12 mouse cellular contexts compared by ENCODE assay signal in genomic region chr2:168166750-168167460, GRCm38 (mm10). TPM values are rescaled to one million over a fixed set of nuclear protein-coding genes. Genes with fewer than 3 reads are reported as not detected.
DNase-seq lines count a peak whose midpoint lies in the region; ATAC-seq lines count a peak whose summit lies in the region.
"Had no signal": no experiment of that assay in that cellular context is flagged by ENCODE, and none has a peak within 500 bp of the region (broad histone marks: within the 10 kb centered on the region; RNA-seq: fewer than 3 reads in every experiment).

No protein-coding gene starts in this region.

- no peaks in the 10 kb centered on the region for H3K9me3 ChIP-seq in lung, embryonic 15.5 days
- no peaks in the 10 kb centered on the region for H3K9me3 ChIP-seq in forebrain, embryonic 11.5 days (ENCODE audit: control insufficient read depth, low read length)
- H3K9me3 ChIP-seq: limb, embryonic 15.5 days had no signal

- no peaks in the 10 kb centered on the region for H3K36me3 ChIP-seq in lung, embryonic 15.5 days
- H3K36me3 ChIP-seq in forebrain, embryonic 11.5 days (ENCODE audit: control insufficient read depth, insufficient read depth, low read length): no peaks in the 10 kb centered on the region
- H3K36me3 ChIP-seq: limb, embryonic 15.5 days had no signal

- no peak for ATAC-seq in lung, embryonic 15.5 days (ENCODE audit: borderline replicate concordance, extremely low read depth, low FRiP score, low TSS enrichment)
- no peak for ATAC-seq in forebrain, embryonic 11.5 days (replicated peaks; ENCODE audit: low FRiP score)
- ATAC-seq: hindbrain, embryonic 16.5 days had no signal

- DNase-seq in adrenal gland, postnatal 36 days: peak; percentile 14 to 28
- no peak for DNase-seq in adrenal gland, postnatal 10 days
- peak; percentile 30 for DNase-seq in urinary bladder, postnatal 14 days (ENCODE audit: low spot score)
- DNase-seq in urinary bladder, adult 2 months (ENCODE audit: low spot score): no peak
- DNase-seq in forebrain, embryonic 11.5 days (ENCODE audit: low spot score): no peak
- no peak for DNase-seq in right cerebral cortex, postnatal 10 days (ENCODE audit: low spot score in 2 of 2)
- no peak for DNase-seq in c-Kit-positive CD71-positive TER-119-positive erythroid progenitor cells, embryonic 14.5 days (ENCODE audit: low spot score)
- DNase-seq: cerebellum, adult 11 months; right cerebral cortex, postnatal 25 days had no signal

- H3K4me3 ChIP-seq in lung, embryonic 15.5 days: no peak overlapping the region
- H3K4me3 ChIP-seq in forebrain, embryonic 11.5 days (ENCODE audit: low read depth, low read length): no peak overlapping the region
- H3K4me3 ChIP-seq: limb, embryonic 15.5 days had no signal

- no peak overlapping the region for H3K9ac ChIP-seq in lung, embryonic 15.5 days
- H3K9ac ChIP-seq in forebrain, embryonic 11.5 days (ENCODE audit: low read length): no peak overlapping the region
- H3K9ac ChIP-seq: limb, embryonic 15.5 days had no signal

- 0 out of 2 replicates have a peak overlapping the region, but pooled peaks have one; percentile 7 for H3K27ac ChIP-seq in lung, embryonic 15.5 days
- no peak overlapping the region for H3K27ac ChIP-seq in forebrain, embryonic 11.5 days (ENCODE audit: low read depth, low read length)
- H3K27ac ChIP-seq: limb, embryonic 15.5 days had no signal

- H3K4me2 ChIP-seq in lung, embryonic 15.5 days: peak overlapping the region; percentile 25
- no peak overlapping the region for H3K4me2 ChIP-seq in forebrain, embryonic 11.5 days (ENCODE audit: low read depth, low read length, severe bottlenecking)
- H3K4me2 ChIP-seq: limb, embryonic 15.5 days had no signal

- 33% methylated on average over 21 of the region's 21 CpGs for whole genome bisulfite sequencing in lung, embryonic 15.5 days
- WGBS in forebrain, embryonic 11.5 days: 53% methylated on average over 21 of the region's 21 CpGs

- no peaks in the 10 kb centered on the region for H3K27me3 ChIP-seq in lung, embryonic 15.5 days
- no peaks in the 10 kb centered on the region for H3K27me3 ChIP-seq in forebrain, embryonic 11.5 days (ENCODE audit: control insufficient read depth, insufficient read depth, low read length)
- H3K27me3 ChIP-seq: limb, embryonic 15.5 days had no signal

- H3K4me1 ChIP-seq in lung, embryonic 15.5 days: peaks cover 47% of the 10 kb centered on the region
- H3K4me1 ChIP-seq in forebrain, embryonic 11.5 days (replicated peaks; ENCODE audit: control insufficient read depth, insufficient read depth, low read length): peaks cover 9% of the 10 kb centered on the region; the same call in 1 of the 2 replicates

RNA-seq across cellular contexts. Expression of gene Adnp, which starts 40.0 kb away (rescaled TPM):
- total RNA-seq in adrenal gland, postnatal 36 days (2021): 10 to 100 TPM; 52.1 to 61.7 TPM
- total RNA-seq in adrenal gland, postnatal 10 days (2021): 10 to 100 TPM; 47.6 to 66.2 TPM
- polyA plus RNA-seq in urinary bladder, adult 2 months (2012; rRNA removed): 22.3 and 22.4 TPM in 2 replicates
- 9.3 and 10.0 TPM in 2 replicates for polyA plus RNA-seq in lung, embryonic 15.5 days (2015; fragmentation: Nextera tagmentation; extraction: Ambion mirVana)
- polyA plus RNA-seq in forebrain, embryonic 11.5 days (2014; fragmentation: Nextera tagmentation; extraction: Ambion mirVana): 18.7 and 19.7 TPM in 2 replicates

Comparison
In these comparisons a context has a peak if more than half of its experiments do, and no peak if none do; other contexts are left out.
1. DNase-seq: peak in adrenal gland, postnatal 36 days (2 of 2) and urinary bladder, postnatal 14 days (single experiment); none in adrenal gland, postnatal 10 days (single experiment), urinary bladder, adult 2 months (single experiment), forebrain, embryonic 11.5 days (single experiment), right cerebral cortex, postnatal 10 days (0 of 2) and c-Kit-positive CD71-positive TER-119-positive erythroid progenitor cells, embryonic 14.5 days (single experiment).